Mouse (Mus musculus): ENCODE results near the gene Churc1. TPM values are rescaled to one million over a fixed set of nuclear protein-coding genes. Genes with fewer than 3 reads are reported as not detected.

The Churc1 gene
- polyA plus RNA-seq, 1 experiment from 2014 or later, result 139 TPM

DNA sequence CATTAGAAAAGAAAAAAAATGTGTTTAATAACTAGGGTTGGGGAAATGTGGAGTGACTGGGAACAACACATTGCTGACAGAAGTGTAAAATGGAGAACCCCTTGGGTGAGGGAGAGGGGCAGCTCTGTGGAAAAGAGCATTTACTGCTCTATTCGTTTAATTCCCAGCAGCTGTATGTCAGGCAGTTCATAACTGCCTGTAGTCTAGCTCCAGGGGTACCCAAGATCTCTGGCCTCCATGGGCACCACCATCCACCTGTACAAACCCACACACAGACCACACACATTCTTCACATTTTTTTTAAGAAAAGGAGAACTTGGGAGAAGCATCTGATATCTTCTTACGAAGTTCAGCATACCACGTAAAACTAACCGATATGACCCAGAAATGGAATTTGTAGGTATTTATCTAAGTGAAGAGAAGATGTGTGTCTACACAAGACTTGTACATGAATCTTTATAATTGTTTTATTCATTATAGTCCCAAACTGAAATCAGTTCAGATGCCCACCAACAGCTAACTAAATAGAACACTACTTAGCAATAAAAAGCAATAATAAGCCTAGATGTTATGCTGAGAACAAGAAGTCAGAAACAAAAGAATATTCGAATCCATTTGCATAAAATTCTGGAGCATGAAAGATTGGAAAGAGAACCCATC, 5.6 kb downstream of the Churc1 start:
- ATAC-seq, result no peak
- Histone ChIP-seq H3K27ac (ENCODE audit: low read depth, low read length) (no peak overlapping the region), H3K4me2 (ENCODE audit: low read length) (no peak overlapping the region), H3K4me3 (ENCODE audit: low read length) (no peak overlapping the region), H3K9ac (ENCODE audit: low read depth, low read length) (no peak overlapping the region), H3K9me3 (ENCODE audit: control insufficient read depth, low read length) (no peaks in the 10 kb centered on the region), H3K4me1 (ENCODE audit: control insufficient read depth, insufficient read depth, low read depth, low read length) (peaks cover 5% of the 10 kb centered on the region), H3K27me3 (replicated peaks; ENCODE audit: control insufficient read depth, insufficient read depth, low read length) (no peaks in the 10 kb centered on the region), H3K36me3 (ENCODE audit: control insufficient read depth, insufficient read depth, low read length) (no peaks in the 10 kb centered on the region)
- WGBS, result 93% methylated on average over 5 of the region's 5 CpGs

DNA sequence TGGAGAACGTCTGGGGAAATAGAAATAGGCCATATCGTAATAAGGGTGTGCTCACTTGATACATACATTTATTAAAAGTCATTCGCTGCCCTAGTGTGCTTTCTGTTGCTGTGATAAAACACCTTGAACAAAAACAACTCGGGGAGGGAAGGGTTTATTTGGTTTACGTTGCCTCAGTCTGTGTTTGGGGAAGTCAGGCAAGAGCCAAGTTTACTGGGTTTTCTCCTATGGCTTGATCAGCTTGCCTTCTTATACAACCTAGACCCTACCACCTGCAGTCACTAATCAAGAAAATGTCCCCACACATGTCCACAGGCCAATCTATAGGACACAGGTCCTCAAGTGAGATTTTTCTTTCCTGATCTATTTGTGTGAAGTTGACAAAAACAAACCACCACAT, 6.2 kb downstream of the Churc1 start:
- H3K4me3 ChIP-seq (ENCODE audit: low read length), result no peak overlapping the region
- no peaks in the 10 kb centered on the region; the same call in 1 of the 2 replicates for H3K4me1 ChIP-seq (ENCODE audit: control insufficient read depth, insufficient read depth, low read depth, low read length)
- WGBS, result 89% methylated on average over 5 of the region's 5 CpGs
- H3K27ac ChIP-seq (ENCODE audit: low read depth, low read length), result no peak overlapping the region
- H3K36me3 ChIP-seq (ENCODE audit: control insufficient read depth, insufficient read depth, low read length), result no peaks in the 10 kb centered on the region
- no peak for ATAC-seq
- H3K9ac ChIP-seq (ENCODE audit: low read depth, low read length), result no peak overlapping the region
- H3K27me3 ChIP-seq (replicated peaks; ENCODE audit: control insufficient read depth, insufficient read depth, low read length), result no peaks in the 10 kb centered on the region
- H3K4me2 ChIP-seq (ENCODE audit: low read length), result no peak overlapping the region
- H3K9me3 ChIP-seq (ENCODE audit: control insufficient read depth, low read length), result no peaks in the 10 kb centered on the region

DNA sequence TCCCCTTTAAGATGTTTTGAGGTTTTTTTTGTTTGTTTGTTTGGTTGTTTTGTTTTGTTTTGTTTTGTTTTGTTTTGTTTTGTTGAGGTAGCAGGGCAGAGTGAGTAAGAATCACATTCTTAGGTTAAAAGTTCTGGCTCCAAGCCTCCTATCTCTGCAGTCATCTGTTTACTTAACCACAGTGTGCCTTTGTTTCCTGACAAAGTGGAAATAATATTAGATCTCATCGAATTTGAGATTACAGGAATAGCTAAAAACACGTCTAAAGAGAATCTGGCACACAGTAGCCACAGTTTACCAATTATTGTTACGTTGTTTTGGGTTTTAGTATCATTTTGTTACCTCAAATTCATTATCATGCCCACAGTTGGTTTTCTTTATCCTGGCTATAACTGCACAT, 9.3 kb downstream of the Churc1 start:
- 88% methylated on average over 3 of the region's 3 CpGs for WGBS
- no peak overlapping the region for H3K4me3 ChIP-seq (ENCODE audit: low read length)
- H3K9ac ChIP-seq (ENCODE audit: low read depth, low read length), result no peak overlapping the region
- H3K4me2 ChIP-seq (ENCODE audit: low read length), result no peak overlapping the region
- no peaks in the 10 kb centered on the region for H3K36me3 ChIP-seq (ENCODE audit: control insufficient read depth, insufficient read depth, low read length)
- ATAC-seq, result no peak
- H3K4me1 ChIP-seq (ENCODE audit: control insufficient read depth, insufficient read depth, low read depth, low read length), result no peaks in the 10 kb centered on the region
- H3K27me3 ChIP-seq (replicated peaks; ENCODE audit: control insufficient read depth, insufficient read depth, low read length), result no peaks in the 10 kb centered on the region
- H3K27ac ChIP-seq (ENCODE audit: low read depth, low read length), result no peak overlapping the region
- no peaks in the 10 kb centered on the region for H3K9me3 ChIP-seq (ENCODE audit: control insufficient read depth, low read length)

DNA sequence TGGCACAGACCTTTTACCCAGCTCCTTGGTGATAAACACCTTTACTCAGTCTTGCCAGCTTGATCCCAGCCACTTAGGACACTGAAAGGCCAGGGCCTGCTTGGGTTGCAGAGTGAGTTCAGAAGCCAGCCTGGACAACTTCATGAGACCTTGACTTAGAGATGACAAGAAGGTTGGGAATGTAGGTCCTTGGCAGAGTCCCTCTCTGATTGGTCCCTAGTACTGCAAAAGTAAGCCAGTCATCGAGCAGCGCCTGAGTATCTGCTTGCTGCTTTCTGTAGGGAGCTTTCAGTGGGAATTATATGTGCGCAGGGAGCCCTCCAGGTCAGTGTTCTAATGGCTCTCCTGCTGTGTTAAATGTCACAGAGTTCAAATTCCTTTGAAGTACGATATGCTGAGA, 9.8 kb downstream of the Churc1 start:
- H3K4me2 ChIP-seq (ENCODE audit: low read length), result no peak overlapping the region
- H3K4me3 ChIP-seq (ENCODE audit: low read length), result no peak overlapping the region
- H3K9me3 ChIP-seq (ENCODE audit: control insufficient read depth, low read length), result no peaks in the 10 kb centered on the region
- no peak overlapping the region for H3K27ac ChIP-seq (ENCODE audit: low read depth, low read length)
- ATAC-seq, result no peak
- H3K27me3 ChIP-seq (replicated peaks; ENCODE audit: control insufficient read depth, insufficient read depth, low read length), result no peaks in the 10 kb centered on the region
- no peaks in the 10 kb centered on the region for H3K4me1 ChIP-seq (ENCODE audit: control insufficient read depth, insufficient read depth, low read depth, low read length)
- WGBS, result 67% methylated on average over 4 of the region's 4 CpGs
- H3K36me3 ChIP-seq (ENCODE audit: control insufficient read depth, insufficient read depth, low read length), result no peaks in the 10 kb centered on the region
- no peak overlapping the region for H3K9ac ChIP-seq (ENCODE audit: low read depth, low read length)

DNA sequence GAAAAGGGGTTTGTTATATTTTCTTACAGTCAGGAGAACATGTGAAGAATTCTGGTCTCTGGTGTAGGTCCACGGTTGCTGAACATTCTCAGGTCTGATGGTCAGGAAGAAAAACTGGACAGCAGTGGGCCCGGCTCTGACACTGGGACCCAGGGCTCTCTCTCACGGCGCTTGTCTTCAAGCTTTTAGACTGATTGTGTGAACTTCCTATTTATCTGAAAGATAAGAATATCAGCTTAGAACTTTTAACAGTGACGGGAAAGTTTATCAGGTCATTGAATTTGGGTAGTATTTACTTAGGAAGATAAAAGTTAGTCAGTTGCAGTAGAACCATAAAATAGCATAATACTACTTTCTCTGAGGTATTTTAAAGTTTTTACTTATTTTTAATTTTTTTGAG, 11.6 kb downstream of the Churc1 start:
- Histone ChIP-seq H3K4me3 (ENCODE audit: low read length) (no peak overlapping the region), H3K36me3 (ENCODE audit: control insufficient read depth, insufficient read depth, low read length) (no peaks in the 10 kb centered on the region), H3K27me3 (replicated peaks; ENCODE audit: control insufficient read depth, insufficient read depth, low read length) (no peaks in the 10 kb centered on the region), H3K4me1 (ENCODE audit: control insufficient read depth, insufficient read depth, low read depth, low read length) (no peaks in the 10 kb centered on the region), H3K4me2 (ENCODE audit: low read length) (no peak overlapping the region), H3K9ac (ENCODE audit: low read depth, low read length) (no peak overlapping the region), H3K9me3 (ENCODE audit: control insufficient read depth, low read length) (no peaks in the 10 kb centered on the region), H3K27ac (ENCODE audit: low read depth, low read length) (no peak overlapping the region)
- 94% methylated on average over 5 of the region's 5 CpGs for WGBS
- no peak for ATAC-seq

DNA sequence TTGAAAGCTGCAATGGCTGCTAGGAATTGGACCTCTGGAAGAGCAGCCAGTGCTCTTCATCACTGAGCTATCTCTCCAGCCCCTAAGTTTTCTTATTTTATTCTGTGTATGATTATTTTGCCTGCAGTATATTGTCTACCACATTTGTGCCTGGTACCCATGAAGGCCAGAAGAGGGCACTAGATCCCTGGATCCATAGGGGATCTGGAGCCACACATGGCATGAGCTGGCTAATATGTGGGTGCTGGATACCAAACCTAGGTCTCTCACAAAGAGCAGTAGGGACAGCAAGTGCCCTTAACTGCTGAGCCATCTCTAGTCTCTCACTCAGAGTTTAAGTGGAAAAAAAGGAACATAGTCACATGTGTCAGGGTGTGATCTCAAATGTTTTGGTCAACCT, 12.5 kb downstream of the Churc1 start:
- no peak for ATAC-seq
- no peak overlapping the region for H3K27ac ChIP-seq (ENCODE audit: low read depth, low read length)
- H3K27me3 ChIP-seq (replicated peaks; ENCODE audit: control insufficient read depth, insufficient read depth, low read length), result no peaks in the 10 kb centered on the region
- no peak overlapping the region for H3K9ac ChIP-seq (ENCODE audit: low read depth, low read length)
- H3K4me1 ChIP-seq (ENCODE audit: control insufficient read depth, insufficient read depth, low read depth, low read length), result no peaks in the 10 kb centered on the region
- no peaks in the 10 kb centered on the region for H3K9me3 ChIP-seq (ENCODE audit: control insufficient read depth, low read length)
- no peak overlapping the region for H3K4me3 ChIP-seq (ENCODE audit: low read length)
- H3K4me2 ChIP-seq (ENCODE audit: low read length), result no peak overlapping the region
- H3K36me3 ChIP-seq (ENCODE audit: control insufficient read depth, insufficient read depth, low read length), result no peaks in the 10 kb centered on the region

DNA sequence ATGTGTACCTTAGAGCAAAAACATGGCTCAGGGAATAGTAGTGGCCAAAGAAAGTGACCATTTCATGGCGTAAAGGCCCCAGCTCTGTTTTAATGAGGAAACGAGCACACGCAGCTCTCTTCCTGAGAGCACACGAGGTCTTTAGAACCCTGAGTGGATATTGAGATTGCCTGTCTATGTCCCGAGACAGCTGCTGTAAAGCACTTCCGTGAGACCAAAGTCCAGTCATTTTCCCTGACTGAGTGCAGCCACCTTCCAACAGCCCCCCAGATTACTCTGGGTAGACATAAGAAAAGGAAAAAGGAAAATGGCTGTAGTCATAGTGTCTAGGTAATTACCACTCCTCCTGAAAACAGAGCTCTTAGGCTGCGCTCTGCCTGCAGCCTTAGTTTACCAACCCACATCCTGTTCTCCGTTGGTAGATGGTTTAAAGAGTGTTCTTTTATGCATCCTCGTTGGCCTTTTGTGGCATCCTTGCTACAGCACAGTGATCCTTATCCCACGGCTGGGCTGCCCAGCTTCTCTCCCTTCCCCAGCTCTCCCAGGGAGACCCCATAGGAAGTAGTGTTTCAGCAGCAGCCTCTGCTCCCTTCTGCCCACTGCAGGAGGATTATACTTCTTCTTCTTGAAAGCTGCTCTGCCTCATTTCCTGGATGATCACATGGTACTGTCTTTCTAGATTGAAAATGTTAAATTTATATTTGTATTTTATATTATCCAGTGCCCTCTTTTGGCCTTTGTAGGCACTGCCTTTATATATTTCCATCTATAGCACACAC, 13.2 kb downstream of the Churc1 start:
- ATAC-seq, result no peak

DNA sequence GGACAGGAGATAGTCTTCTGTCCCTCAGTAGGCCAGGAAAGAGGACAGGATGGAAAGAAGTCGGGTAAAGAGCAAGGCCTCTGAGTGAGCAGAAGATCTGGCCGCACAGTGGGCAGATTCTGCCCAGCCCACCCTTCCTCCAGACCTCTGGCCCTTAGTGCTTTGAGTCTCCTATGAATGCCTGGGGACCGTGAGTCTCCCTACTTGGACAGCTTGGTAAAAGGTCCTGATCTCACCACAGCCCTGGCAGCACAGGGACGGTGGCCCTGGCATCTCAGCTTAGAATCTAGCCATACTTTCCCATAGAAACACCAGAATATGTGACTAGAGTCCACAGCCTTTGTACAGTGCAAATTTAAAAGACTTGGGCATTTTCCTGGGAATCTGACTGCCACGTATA, 14.6 kb downstream of the Churc1 start:
- no peak for ATAC-seq
- H3K27ac ChIP-seq (ENCODE audit: low read depth, low read length), result no peak overlapping the region
- H3K9ac ChIP-seq (ENCODE audit: low read depth, low read length), result no peak overlapping the region
- no peak overlapping the region for H3K4me3 ChIP-seq (ENCODE audit: low read length)
- no peaks in the 10 kb centered on the region for H3K4me1 ChIP-seq (ENCODE audit: control insufficient read depth, insufficient read depth, low read depth, low read length)
- 73% methylated on average over 5 of the region's 5 CpGs for WGBS
- no peaks in the 10 kb centered on the region for H3K36me3 ChIP-seq (ENCODE audit: control insufficient read depth, insufficient read depth, low read length)
- H3K9me3 ChIP-seq (ENCODE audit: control insufficient read depth, low read length), result no peaks in the 10 kb centered on the region
- no peak overlapping the region for H3K4me2 ChIP-seq (ENCODE audit: low read length)
- H3K27me3 ChIP-seq (replicated peaks; ENCODE audit: control insufficient read depth, insufficient read depth, low read length), result no peaks in the 10 kb centered on the region

More for the DNA sequence above, 13.2 kb downstream of the Churc1 start:
- no peaks in the 10 kb centered on the region for H3K9me3 ChIP-seq (ENCODE audit: control insufficient read depth, low read length)
- no peaks in the 10 kb centered on the region for H3K36me3 ChIP-seq (ENCODE audit: control insufficient read depth, insufficient read depth, low read length)
- no peak overlapping the region for H3K4me2 ChIP-seq (ENCODE audit: low read length)
- H3K4me3 ChIP-seq (ENCODE audit: low read length), result no peak overlapping the region
- H3K9ac ChIP-seq (ENCODE audit: low read depth, low read length), result no peak overlapping the region
- H3K4me1 ChIP-seq (ENCODE audit: control insufficient read depth, insufficient read depth, low read depth, low read length), result no peaks in the 10 kb centered on the region
- no peak overlapping the region for H3K27ac ChIP-seq (ENCODE audit: low read depth, low read length)
- 88% methylated on average over 10 of the region's 10 CpGs for WGBS
- H3K27me3 ChIP-seq (replicated peaks; ENCODE audit: control insufficient read depth, insufficient read depth, low read length), result no peaks in the 10 kb centered on the region

DNA sequence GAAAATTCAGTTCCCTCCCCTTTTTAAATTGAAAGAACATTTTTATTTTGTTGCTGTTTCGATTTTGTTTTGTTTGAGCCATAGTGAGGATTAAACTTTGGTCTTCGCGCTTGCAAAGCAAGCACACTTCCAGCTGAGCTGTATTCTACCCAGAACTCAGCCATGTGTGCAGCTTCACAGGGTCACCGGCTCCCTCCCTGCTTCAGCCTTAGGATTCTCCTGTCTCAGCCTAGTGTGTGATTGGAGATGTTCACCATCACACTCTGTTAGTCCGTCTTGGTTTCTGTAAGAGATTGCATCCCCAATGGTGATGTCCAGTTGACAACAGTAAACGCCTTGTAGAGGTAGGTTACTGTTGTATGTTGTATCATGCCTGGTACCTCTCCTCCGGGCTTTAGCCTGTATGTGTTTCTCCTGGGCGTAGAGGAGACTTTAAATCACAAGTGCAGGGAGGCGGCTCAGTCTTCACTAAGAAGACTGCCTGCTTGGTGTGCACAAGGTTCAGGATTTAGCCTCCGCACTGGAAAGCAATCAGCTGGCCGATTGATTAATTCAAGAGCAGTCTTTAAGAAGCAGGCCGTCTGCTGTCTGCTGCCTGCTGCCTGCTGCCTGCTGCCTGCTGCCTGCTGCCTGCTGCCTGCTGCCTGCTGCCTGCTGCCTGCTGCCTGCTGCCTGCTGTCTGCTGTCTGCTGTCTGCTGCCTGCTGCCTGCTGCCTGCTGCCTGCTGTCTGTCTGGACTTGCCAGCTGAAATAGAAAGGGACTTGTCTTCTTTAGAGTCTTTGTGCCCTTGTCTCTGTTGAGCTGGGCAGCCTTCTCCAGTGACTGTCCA, 15.5 kb downstream of the Churc1 start:
- ATAC-seq, result peak; percentile 56; the same call in 1 of the 2 replicates
- no peaks in the 10 kb centered on the region for H3K4me1 ChIP-seq (ENCODE audit: control insufficient read depth, insufficient read depth, low read depth, low read length)
- H3K27me3 ChIP-seq (replicated peaks; ENCODE audit: control insufficient read depth, insufficient read depth, low read length), result no peaks in the 10 kb centered on the region
- H3K4me3 ChIP-seq (ENCODE audit: low read length), result no peak overlapping the region
- H3K4me2 ChIP-seq (ENCODE audit: low read length), result no peak overlapping the region
- WGBS, result 62% methylated on average over 12 of the region's 12 CpGs
- no peaks in the 10 kb centered on the region for H3K9me3 ChIP-seq (ENCODE audit: control insufficient read depth, low read length)
- H3K36me3 ChIP-seq (ENCODE audit: control insufficient read depth, insufficient read depth, low read length), result no peaks in the 10 kb centered on the region
- no peak overlapping the region for H3K9ac ChIP-seq (ENCODE audit: low read depth, low read length)
- H3K27ac ChIP-seq (ENCODE audit: low read depth, low read length), result peak overlapping the region; percentile 46
